Mouse (Mus musculus) CD4-positive helper T cell, adult 2 months (primary cell): Measurements from ENCODE around the gene Mbd4.

Experiments
- DNase-seq: peaks from one replicate; pipeline ENCODE4 v3.0.0-alpha.2; 2012; ENCODE audit warnings: low read depth, missing footprints, low spot score

Gene Mbd4

GRCm38 (mm10) chr6:115859258-115859657 lies 6.1 kb upstream of the Mbd4 start:
- DNase-seq = no peak

GRCm38 (mm10) chr6:115856361-115856745 lies 3.2 kb upstream of the Mbd4 start:
- DNase-seq = no peak

- no peak for DNase-seq
Observed at GRCm38 (mm10) chr6:115855733-115856360, 2.7 kb upstream of the Mbd4 start.

GRCm38 (mm10) chr6:115854432-115854831 lies 1.3 kb upstream of the Mbd4 start:
- DNase-seq = peak; percentile 57

GRCm38 (mm10) chr6:115853985-115854384 lies 814 bp upstream of the Mbd4 start:
- no peak for DNase-seq

- DNase-seq = no peak
Observed at GRCm38 (mm10) chr6:115852446-115853090, 603 bp downstream of the Mbd4 start.

GRCm38 (mm10) chr6:115848598-115849304 lies 4.4 kb downstream of the Mbd4 start:
- DNase-seq = no peak

- DNase-seq = peak; percentile 77
Observed at GRCm38 (mm10) chr6:115846640-115847411, 6.3 kb downstream of the Mbd4 start.

GRCm38 (mm10) chr6:115845006-115845405 lies 8.2 kb downstream of the Mbd4 start:
- DNase-seq = no peak

GRCm38 (mm10) chr6:115838745-115839144 lies 14.4 kb downstream of the Mbd4 start:
- DNase-seq = no peak

- peak; percentile 79 for DNase-seq
Observed at GRCm38 (mm10) chr6:115838161-115838597, 15.0 kb downstream of the Mbd4 start, which contains the start of gene Efcab12. Gene Efcab12, minus strand, starts transcription at chr6:115838412.

- DNase-seq = no peak
Observed at GRCm38 (mm10) chr6:115833861-115834260, 19.3 kb downstream of the Mbd4 start.

GRCm38 (mm10) chr6:115832152-115832850 lies 20.9 kb downstream of the Mbd4 start:
- DNase-seq = no peak

GRCm38 (mm10) chr6:115830779-115831601 lies 22.2 kb downstream of the Mbd4 start:
- no peak for DNase-seq

- peak; percentile 87 for DNase-seq
Observed at GRCm38 (mm10) chr6:115823850-115824464, 29.2 kb downstream of the Mbd4 start.

- DNase-seq = no peak
Observed at GRCm38 (mm10) chr6:115821216-115821993, 31.8 kb downstream of the Mbd4 start.

GRCm38 (mm10) chr6:115818129-115818528 lies 35.0 kb downstream of the Mbd4 start:
- DNase-seq = no peak

GRCm38 (mm10) chr6:115815041-115815440 lies 38.1 kb downstream of the Mbd4 start:
- DNase-seq = no peak

- peak; percentile 55 for DNase-seq
Observed at GRCm38 (mm10) chr6:115814104-115814503, 39.1 kb downstream of the Mbd4 start.
